Comparison of ENCODE assay signal across 17 mouse cellular contexts in the genomic region with DNA sequence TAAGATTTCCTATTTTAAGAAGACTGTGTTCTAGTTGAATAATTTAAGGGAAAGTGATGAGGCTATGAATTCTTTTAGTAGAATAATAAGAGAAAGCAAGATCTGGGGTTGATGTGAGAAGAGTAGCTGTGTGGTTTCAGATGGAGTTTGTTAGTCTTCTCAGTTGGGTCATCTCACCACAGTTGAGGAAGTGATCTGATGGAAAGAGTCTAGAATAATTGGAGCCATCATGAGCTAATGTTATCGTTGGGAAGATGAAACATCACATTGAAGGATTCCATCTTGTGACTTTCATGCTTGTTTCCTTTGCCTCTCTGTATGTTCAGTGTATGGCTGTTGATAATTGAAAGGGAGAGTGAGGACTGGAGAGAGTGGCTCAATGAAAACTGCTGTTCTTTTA.
"Had no signal": no experiment of that assay in that cellular context is flagged by ENCODE, and none has a peak within 500 bp of the region (broad histone marks: within the 10 kb centered on the region; RNA-seq: fewer than 3 reads in every experiment).

No protein-coding gene starts in this region.

- H3K9me3 ChIP-seq: megakaryocyte, embryonic 14.5 days; midbrain, embryonic 13.5 days; midbrain, embryonic 15.5 days; neural tube, embryonic 12.5 days had no signal

- H3K36me3 ChIP-seq: midbrain, embryonic 13.5 days; midbrain, embryonic 15.5 days; neural tube, embryonic 12.5 days had no signal

- H3K27me3 ChIP-seq: megakaryocyte, embryonic 14.5 days; midbrain, embryonic 13.5 days; midbrain, embryonic 15.5 days; neural tube, embryonic 12.5 days had no signal

- H3K4me1 ChIP-seq: midbrain, embryonic 13.5 days; midbrain, embryonic 15.5 days; neural tube, embryonic 12.5 days had no signal

- H3K27ac ChIP-seq: midbrain, embryonic 13.5 days; midbrain, embryonic 15.5 days; neural tube, embryonic 12.5 days had no signal

- H3K9ac ChIP-seq: lung, embryonic 14.5 days; midbrain, embryonic 13.5 days; midbrain, embryonic 15.5 days; neural tube, embryonic 12.5 days had no signal

- DNase-seq: lung, adult 18-20 months; lung, embryonic 14.5 days; lung, postnatal 10 days; lung, postnatal 4 days; retina, postnatal 1 day; right cerebral cortex, adult 18-20 months; right cerebral cortex, postnatal 25 days; right cerebral cortex, postnatal 4 days; spleen, adult 18-20 months; thymus, adult 18-20 months; thymus, postnatal 14 days; thymus, postnatal 36 days had no signal

- H3K4me3 ChIP-seq: megakaryocyte, embryonic 14.5 days; midbrain, embryonic 13.5 days; midbrain, embryonic 15.5 days; neural tube, embryonic 12.5 days had no signal

- ATAC-seq: midbrain, embryonic 13.5 days; midbrain, embryonic 15.5 days had no signal

- H3K4me2 ChIP-seq: lung, embryonic 14.5 days; midbrain, embryonic 11.5 days; midbrain, embryonic 13.5 days; midbrain, embryonic 15.5 days; neural tube, embryonic 12.5 days had no signal
